Mouse (Mus musculus): ENCODE results near the gene Olfr669. TPM values are rescaled to one million over a fixed set of nuclear protein-coding genes. Genes with fewer than 3 reads are reported as not detected.
"Not testable (repeated sequence)": the region's sequence is repeated elsewhere in the genome, so short reads cannot be mapped to it uniquely, and the experiment has no call there.

The Olfr669 gene
- polyA plus RNA-seq (2014; fragmentation: Nextera tagmentation; extraction: Ambion mirVana) = not detected in 2 replicates

- WGBS = 92% methylated on average over 1 of the region's 1 CpGs
- H3K27ac ChIP-seq (ENCODE audit: low read depth, low read length) = no peak within 1 kb of the TSS
- no peak within 1 kb of the TSS for H3K4me2 ChIP-seq (replicated peaks; ENCODE audit: low read depth, low read length)
- H3K4me1 ChIP-seq (ENCODE audit: control insufficient read depth, insufficient read depth, low read length) = no peaks in the 10 kb centered on the region
- H3K4me3 ChIP-seq (ENCODE audit: low read length) = no peak within 1 kb of the TSS
- H3K27me3 ChIP-seq (ENCODE audit: control insufficient read depth, insufficient read depth, low read length) = no peaks in the 10 kb centered on the region
- ATAC-seq (ENCODE audit: low FRiP score, low TSS enrichment) = no peak
- H3K9me3 ChIP-seq (ENCODE audit: control insufficient read depth, low read length) = no peaks in the 10 kb centered on the region
- no peaks in the 10 kb centered on the region for H3K36me3 ChIP-seq (ENCODE audit: control insufficient read depth, insufficient read depth, low read length)
- H3K9ac ChIP-seq (ENCODE audit: low read depth, low read length) = no peak within 1 kb of the TSS
These were observed at the start of gene Olfr669 for GRCm38 (mm10) chr7:104933940-104934339. Gene Olfr669 (plus strand): TSS chr7:104934240.

- Histone ChIP-seq H3K4me3 (ENCODE audit: low read length) (no peak within 1 kb of the TSS), H3K4me1 (ENCODE audit: control insufficient read depth, insufficient read depth, low read length) (no peaks in the 10 kb centered on the region), H3K27me3 (ENCODE audit: control insufficient read depth, insufficient read depth, low read length) (no peaks in the 10 kb centered on the region), H3K36me3 (ENCODE audit: control insufficient read depth, insufficient read depth, low read length) (no peaks in the 10 kb centered on the region), H3K27ac (ENCODE audit: low read depth, low read length) (no peak within 1 kb of the TSS), H3K4me2 (replicated peaks; ENCODE audit: low read depth, low read length) (no peak within 1 kb of the TSS), H3K9me3 (ENCODE audit: control insufficient read depth, low read length) (no peaks in the 10 kb centered on the region), H3K9ac (ENCODE audit: low read depth, low read length) (no peak within 1 kb of the TSS)
- 92% methylated on average over 2 of the region's 2 CpGs for WGBS
- no peak for ATAC-seq (ENCODE audit: low FRiP score, low TSS enrichment)
These were observed 38.2 kb upstream of the Olfr669 start, which contains the start of gene Olfr666 for GRCm38 (mm10) chr7:104895852-104896251. Gene Olfr666 (minus strand): TSS chr7:104895952.

- Histone ChIP-seq H3K4me2 (replicated peaks; ENCODE audit: low read depth, low read length) (no peak within 1 kb of the TSS), H3K4me1 (ENCODE audit: control insufficient read depth, insufficient read depth, low read length) (no peaks in the 10 kb centered on the region), H3K36me3 (ENCODE audit: control insufficient read depth, insufficient read depth, low read length) (no peaks in the 10 kb centered on the region), H3K27ac (ENCODE audit: low read depth, low read length) (no peak within 1 kb of the TSS), H3K27me3 (ENCODE audit: control insufficient read depth, insufficient read depth, low read length) (no peaks in the 10 kb centered on the region), H3K9me3 (ENCODE audit: control insufficient read depth, low read length) (no peaks in the 10 kb centered on the region), H3K9ac (ENCODE audit: low read depth, low read length) (no peak within 1 kb of the TSS), H3K4me3 (ENCODE audit: low read length) (no peak within 1 kb of the TSS)
- 93% methylated on average over 1 of the region's 1 CpGs for WGBS
- ATAC-seq (ENCODE audit: low FRiP score, low TSS enrichment) = no peak
These were observed 12.7 kb upstream of the Olfr669 start, which contains the start of gene Olfr667 for GRCm38 (mm10) chr7:104921382-104921781. Gene Olfr667 (minus strand): TSS chr7:104921482.

GRCm38 (mm10) chr7:104927957-104928356 is 6.1 kb upstream of the Olfr669 start, which contains the start of gene Olfr668:
Gene Olfr668 (minus strand): TSS chr7:104928057.
- Histone ChIP-seq H3K36me3 (ENCODE audit: control insufficient read depth, insufficient read depth, low read length) (no peaks in the 10 kb centered on the region), H3K9ac (ENCODE audit: low read depth, low read length) (no peak within 1 kb of the TSS), H3K4me2 (replicated peaks; ENCODE audit: low read depth, low read length) (no peak within 1 kb of the TSS), H3K27me3 (ENCODE audit: control insufficient read depth, insufficient read depth, low read length) (no peaks in the 10 kb centered on the region), H3K4me1 (ENCODE audit: control insufficient read depth, insufficient read depth, low read length) (no peaks in the 10 kb centered on the region), H3K4me3 (ENCODE audit: low read length) (no peak within 1 kb of the TSS), H3K27ac (ENCODE audit: low read depth, low read length) (no peak within 1 kb of the TSS), H3K9me3 (ENCODE audit: control insufficient read depth, low read length) (no peaks in the 10 kb centered on the region)
- WGBS = 73% methylated on average over 1 of the region's 1 CpGs
- no peak for ATAC-seq (ENCODE audit: low FRiP score, low TSS enrichment)

GRCm38 (mm10) chr7:104950234-104950633 is 16.2 kb downstream of the Olfr669 start:
- not testable (repeated sequence) for H3K9ac ChIP-seq (ENCODE audit: low read depth, low read length); H3K27me3 ChIP-seq (ENCODE audit: control insufficient read depth, insufficient read depth, low read length); H3K9me3 ChIP-seq (ENCODE audit: control insufficient read depth, low read length); H3K27ac ChIP-seq (ENCODE audit: low read depth, low read length); H3K4me2 ChIP-seq (replicated peaks; ENCODE audit: low read depth, low read length); H3K36me3 ChIP-seq (ENCODE audit: control insufficient read depth, insufficient read depth, low read length); H3K4me3 ChIP-seq (ENCODE audit: low read length); ATAC-seq (ENCODE audit: low FRiP score, low TSS enrichment); H3K4me1 ChIP-seq (ENCODE audit: control insufficient read depth, insufficient read depth, low read length)
- WGBS = 94% methylated on average over 16 of the region's 16 CpGs

GRCm38 (mm10) chr7:104962520-104962919 is 28.5 kb downstream of the Olfr669 start, which contains the start of gene Olfr670:
Gene Olfr670 (minus strand): TSS chr7:104962620.
- Histone ChIP-seq H3K27ac (ENCODE audit: low read depth, low read length) (no peak within 1 kb of the TSS), H3K4me3 (ENCODE audit: low read length) (no peak within 1 kb of the TSS), H3K27me3 (ENCODE audit: control insufficient read depth, insufficient read depth, low read length) (no peaks in the 10 kb centered on the region), H3K9ac (ENCODE audit: low read depth, low read length) (no peak within 1 kb of the TSS), H3K9me3 (ENCODE audit: control insufficient read depth, low read length) (no peaks in the 10 kb centered on the region), H3K36me3 (ENCODE audit: control insufficient read depth, insufficient read depth, low read length) (no peaks in the 10 kb centered on the region), H3K4me2 (replicated peaks; ENCODE audit: low read depth, low read length) (no peak within 1 kb of the TSS), H3K4me1 (ENCODE audit: control insufficient read depth, insufficient read depth, low read length) (no peaks in the 10 kb centered on the region)
- 19% methylated on average over 1 of the region's 1 CpGs for WGBS
- ATAC-seq (ENCODE audit: low FRiP score, low TSS enrichment) = no peak

- not testable (repeated sequence) for H3K4me2 ChIP-seq (replicated peaks; ENCODE audit: low read depth, low read length); H3K4me1 ChIP-seq (ENCODE audit: control insufficient read depth, insufficient read depth, low read length); H3K27me3 ChIP-seq (ENCODE audit: control insufficient read depth, insufficient read depth, low read length); ATAC-seq (ENCODE audit: low FRiP score, low TSS enrichment); H3K27ac ChIP-seq (ENCODE audit: low read depth, low read length); H3K9ac ChIP-seq (ENCODE audit: low read depth, low read length); H3K9me3 ChIP-seq (ENCODE audit: control insufficient read depth, low read length); H3K36me3 ChIP-seq (ENCODE audit: control insufficient read depth, insufficient read depth, low read length); H3K4me3 ChIP-seq (ENCODE audit: low read length)
- WGBS = 72% methylated on average over 2 of the region's 2 CpGs
These were observed 38.5 kb downstream of the Olfr669 start for GRCm38 (mm10) chr7:104972507-104972906.

- Histone ChIP-seq H3K27me3 (ENCODE audit: control insufficient read depth, insufficient read depth, low read length) (no peaks in the 10 kb centered on the region), H3K36me3 (ENCODE audit: control insufficient read depth, insufficient read depth, low read length) (no peaks in the 10 kb centered on the region)
- WGBS = 78% methylated on average over 1 of the region's 1 CpGs
These were observed 45.0 kb downstream of the Olfr669 start, which contains the start of gene Olfr671 for GRCm38 (mm10) chr7:104979026-104979425. Gene Olfr671 (minus strand): TSS chr7:104979126.

More at GRCm38 (mm10) chr7:104979026-104979425, 45.0 kb downstream of the Olfr669 start, which contains the start of gene Olfr671:
- no peak within 1 kb of the TSS for H3K4me2 ChIP-seq (replicated peaks; ENCODE audit: low read depth, low read length)
- H3K9me3 ChIP-seq (ENCODE audit: control insufficient read depth, low read length) = no peaks in the 10 kb centered on the region
- H3K4me1 ChIP-seq (ENCODE audit: control insufficient read depth, insufficient read depth, low read length) = no peaks in the 10 kb centered on the region
- no peak within 1 kb of the TSS for H3K4me3 ChIP-seq (ENCODE audit: low read length)
- ATAC-seq (ENCODE audit: low FRiP score, low TSS enrichment) = no peak
- H3K9ac ChIP-seq (ENCODE audit: low read depth, low read length) = no peak within 1 kb of the TSS
- H3K27ac ChIP-seq (ENCODE audit: low read depth, low read length) = no peak within 1 kb of the TSS
